Mouse (Mus musculus) small intestine, adult 2 months (tissue): ENCODE results near the gene Atp6v1g2.

Experiments
- CTCF ChIP-seq: fragments of 200-500 bp; IDR thresholded peaks from 2 replicates; pipeline ENCODE4 v1.5.1; 2012; ENCODE audit warnings: low read depth, mild to moderate bottlenecking, control low read depth, inconsistent platforms, low read length, moderate library complexity, mixed read lengths; ENCODE audit not compliant: insufficient replicate concordance, insufficient read length; ENCODE audit errors: extremely low read depth
- POLR2A ChIP-seq: fragments of 200-500 bp; IDR thresholded peaks from 2 replicates; pipeline ENCODE4 v1.6.1; 2012; ENCODE audit warnings: low read depth, mild to moderate bottlenecking, control low read depth, inconsistent platforms, low read length, moderate library complexity

DNA sequence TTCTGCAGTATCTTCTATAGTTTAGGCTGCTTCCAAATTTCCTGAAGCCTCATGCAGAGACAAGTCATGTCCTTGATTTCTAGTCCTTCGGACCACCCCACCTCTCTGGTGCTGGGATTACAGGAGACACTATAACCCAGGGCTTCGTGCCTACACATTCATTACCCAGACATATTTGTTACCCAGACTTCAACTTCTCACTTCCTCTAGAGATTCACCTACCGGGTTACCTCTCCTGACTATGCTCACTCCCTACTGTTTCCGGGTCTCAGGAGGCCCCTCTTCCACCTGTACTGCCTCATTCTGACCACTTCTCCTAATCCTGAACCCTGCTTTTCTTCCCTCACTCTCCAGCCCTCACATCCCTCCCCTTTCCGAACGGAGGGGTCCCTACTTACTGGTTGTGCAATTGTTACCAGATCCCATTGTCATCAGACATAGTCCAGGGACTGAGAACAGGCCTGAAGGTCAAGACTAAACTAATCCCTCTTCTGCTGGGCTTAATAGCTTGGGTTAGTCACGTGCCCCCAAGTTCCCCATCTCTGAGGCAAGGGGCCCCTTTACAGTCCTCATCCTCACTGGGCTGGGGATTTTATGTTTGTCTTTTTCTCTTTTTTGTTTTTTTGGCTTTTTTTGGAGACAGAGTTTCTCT, 45.4 kb upstream of the Atp6v1g2 start, which contains the start of gene Lst1:
- TF ChIP-seq CTCF = no peak
- TF ChIP-seq POLR2A = no peak
